Mouse (Mus musculus) heart, embryonic 11.5 days (tissue): ENCODE data around the gene 4930556J24Rik. TPM values are rescaled to one million over a fixed set of nuclear protein-coding genes. Genes with fewer than 3 reads are reported as not detected.

Source experiments
- ATAC-seq: fragments of 200-750 bp; cut with Nextera tagmentation; replicated peaks from 2 replicates; pipeline ENCODE4 v1.8.0; 2017; ENCODE audit warnings: moderate library complexity; ENCODE audit not compliant: insufficient number of reproducible peaks, low FRiP score, low TSS enrichment
- H3K27ac ChIP-seq: fragments of 300-500 bp; sonication (generic); 2 replicates; pipeline ENCODE4 v1.5.1; 2014; ENCODE audit warnings: mild to moderate bottlenecking, low read depth, low read length
- H3K27me3 ChIP-seq: fragments of 300-500 bp; sonication (generic); 2 replicates; pipeline ENCODE4 v1.6.1; 2014; ENCODE audit warnings: mild to moderate bottlenecking, low read length, mixed read lengths; ENCODE audit not compliant: control insufficient read depth, insufficient read depth
- H3K36me3 ChIP-seq: fragments of 300-500 bp; sonication (generic); 2 replicates; pipeline ENCODE4 v1.6.1; 2014; ENCODE audit warnings: mild to moderate bottlenecking, low read length, moderate library complexity, mixed read lengths; ENCODE audit not compliant: control insufficient read depth, insufficient read depth
- H3K4me1 ChIP-seq: fragments of 300-500 bp; sonication (generic); 2 replicates; pipeline ENCODE4 v1.6.1; 2014; ENCODE audit warnings: low read length; ENCODE audit not compliant: control insufficient read depth, insufficient read depth
- H3K4me2 ChIP-seq: fragments of 300-500 bp; sonication (generic); 2 replicates; pipeline ENCODE4 v1.6.1; 2014; ENCODE audit warnings: mild to moderate bottlenecking, moderate library complexity
- H3K4me3 ChIP-seq: fragments of 300-500 bp; sonication (generic); 2 replicates; pipeline ENCODE4 v1.5.1; 2014; ENCODE audit warnings: low read depth, low read length
- H3K9ac ChIP-seq: fragments of 300-500 bp; sonication (generic); 2 replicates; pipeline ENCODE4 v1.6.1; 2014; ENCODE audit warnings: mild to moderate bottlenecking, low read depth, low read length, moderate library complexity
- H3K9me3 ChIP-seq: fragments of 300-500 bp; sonication (generic); replicated peaks from 2 replicates; pipeline ENCODE4 v1.6.1; 2016; ENCODE audit warnings: low read length; ENCODE audit not compliant: control insufficient read depth
- WGBS: fragments of 180-500 bp; shearing (Covaris S2); extraction: QIAGEN DNeasy Blood & Tissue Kit; methylation state at CpG from one replicate; pipeline ENCODE4 v1.1.7; 2014; ENCODE audit not compliant: insufficient replicate concordance; 5-methylcytosine and 5-hydroxymethylcytosine counted together
- polyA plus RNA-seq: library from polyadenylated mRNA; unstranded; fragments of >200 nt; fragmentation: Nextera tagmentation; extraction: Ambion mirVana; gene quantifications from 2 replicates; pipeline ENCODE4 v1.2.1, GENCODE M21; 2014

4930556J24Rik gene
- polyA plus RNA-seq, 1 experiment from 2014 or later = 0.17 TPM

DNA sequence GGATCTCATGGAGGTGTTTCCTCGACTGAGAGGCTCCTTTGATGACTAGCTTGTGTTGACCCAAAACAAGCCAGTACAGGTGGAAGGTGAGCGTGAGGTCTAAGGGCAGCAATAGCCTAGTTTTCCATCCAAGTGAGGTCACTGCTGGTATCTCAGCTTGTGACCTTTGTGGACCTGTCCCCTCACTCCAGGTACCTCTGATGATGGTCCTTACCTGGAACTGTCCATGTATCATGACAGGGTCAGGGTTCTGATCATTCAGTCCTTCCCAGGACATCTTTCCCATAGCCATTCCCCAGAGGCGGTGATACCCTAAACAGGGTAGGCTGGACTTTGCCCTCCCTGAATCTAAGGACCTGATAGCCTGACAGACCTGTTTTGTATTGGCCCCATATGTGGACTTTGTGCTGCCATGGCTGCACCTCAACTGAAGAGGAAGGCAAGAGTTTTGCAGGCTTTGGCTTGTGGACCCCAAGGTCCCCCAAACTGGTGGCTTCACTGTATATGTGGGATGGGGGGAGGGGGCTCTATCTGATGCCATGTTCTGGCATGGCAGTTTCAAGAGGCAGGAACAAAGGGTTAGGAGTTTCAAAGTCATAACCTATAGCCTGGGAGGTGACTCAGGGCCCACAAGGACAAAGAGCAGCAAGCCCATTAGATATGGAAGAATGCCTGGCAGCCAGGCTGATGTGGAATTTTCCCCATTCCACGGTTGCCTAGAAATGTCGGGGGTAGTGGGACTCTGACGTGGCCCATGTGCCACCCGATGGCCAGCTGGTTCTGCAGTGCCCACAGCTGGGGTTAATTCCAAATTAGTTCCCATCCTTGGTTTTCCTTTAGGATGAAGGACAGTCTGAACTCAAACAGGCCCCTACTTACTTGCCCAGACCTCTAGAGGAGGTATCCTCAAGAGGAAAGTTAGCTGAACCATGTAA lies 6.0 kb upstream of the 4930556J24Rik start:
- WGBS = 56% methylated on average over 7 of the region's 7 CpGs
- Histone ChIP-seq H3K36me3 (peaks cover 14% of the 10 kb centered on the region), H3K4me3 (no peak overlapping the region), H3K27me3 (peaks cover 7% of the 10 kb centered on the region; the same call in 1 of the 2 replicates), H3K27ac (no peak overlapping the region), H3K4me1 (peaks cover 17% of the 10 kb centered on the region), H3K4me2 (peak overlapping the region; percentile 89), H3K9me3 (no peaks in the 10 kb centered on the region), H3K9ac (no peak overlapping the region)
- no peak for ATAC-seq

DNA sequence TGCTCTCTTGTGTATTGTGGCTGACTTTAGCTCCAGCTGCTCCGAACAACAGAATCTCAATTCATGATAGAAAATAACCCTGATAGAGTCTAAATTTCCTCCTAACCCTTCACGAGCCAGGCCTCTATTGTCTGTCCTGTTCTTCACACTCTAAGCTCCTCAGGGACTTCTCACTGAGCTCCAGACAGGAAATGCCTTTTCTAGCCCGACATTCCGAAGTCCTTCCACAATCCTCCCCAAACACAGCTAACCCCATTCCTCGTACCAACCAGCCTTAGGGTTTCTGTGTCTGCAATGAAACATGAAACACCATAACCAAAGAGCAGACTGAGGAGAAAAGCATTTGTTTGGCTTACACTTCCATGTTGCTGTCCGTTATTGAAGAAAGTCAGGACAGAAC lies 5.0 kb upstream of the 4930556J24Rik start:
- no peak overlapping the region for H3K27ac ChIP-seq
- WGBS = 53% methylated on average over 6 of the region's 6 CpGs
- no peak for ATAC-seq

DNA sequence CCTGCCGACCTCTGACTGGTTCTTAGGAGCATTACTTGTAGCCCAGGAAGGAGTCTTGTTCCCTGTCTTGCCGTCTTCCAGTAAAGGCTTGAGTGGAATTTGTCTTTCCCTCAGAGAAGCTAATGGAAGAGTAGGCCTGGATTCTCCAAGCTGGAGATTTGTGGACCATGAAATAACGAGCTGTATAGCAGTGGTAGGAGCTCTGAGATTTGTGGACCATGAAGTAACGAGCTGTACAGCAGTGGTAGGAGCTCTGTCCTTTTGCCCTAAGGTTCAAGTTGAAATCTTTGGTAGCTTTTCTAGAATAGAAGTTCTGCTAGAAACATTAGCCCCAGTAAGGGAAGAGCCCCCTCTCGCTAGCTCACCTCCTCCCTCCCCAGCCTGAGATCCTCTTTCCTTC lies 1.8 kb upstream of the 4930556J24Rik start:
- H3K9me3 ChIP-seq = no peaks in the 10 kb centered on the region
- WGBS = 90% methylated on average over 5 of the region's 5 CpGs
- no peak overlapping the region for H3K27ac ChIP-seq
- no peak overlapping the region for H3K9ac ChIP-seq
- H3K4me2 ChIP-seq = no peak overlapping the region
- H3K4me3 ChIP-seq = no peak overlapping the region
- H3K36me3 ChIP-seq = peaks cover 35% of the 10 kb centered on the region
- H3K4me1 ChIP-seq = peaks cover 7% of the 10 kb centered on the region
- ATAC-seq = no peak
- peaks cover 1% of the 10 kb centered on the region; the same call in 1 of the 2 replicates for H3K27me3 ChIP-seq

More for the DNA sequence above, 5.0 kb upstream of the 4930556J24Rik start:
- H3K4me3 ChIP-seq = no peak overlapping the region
- peaks cover 7% of the 10 kb centered on the region; the same call in 1 of the 2 replicates for H3K27me3 ChIP-seq
- H3K9me3 ChIP-seq = no peaks in the 10 kb centered on the region
- peaks cover 14% of the 10 kb centered on the region for H3K36me3 ChIP-seq
- peaks cover 17% of the 10 kb centered on the region for H3K4me1 ChIP-seq
- H3K4me2 ChIP-seq = no peak overlapping the region
- H3K9ac ChIP-seq = no peak overlapping the region

- peaks cover 54% of the 10 kb centered on the region for H3K36me3 ChIP-seq
- 72% methylated on average over 3 of the region's 3 CpGs for WGBS
Observed at GRCm38 (mm10) chr11:3974311-3974710, 2.3 kb downstream of the 4930556J24Rik start.

GRCm38 (mm10) chr11:3973081-3973480 lies 3.5 kb downstream of the 4930556J24Rik start:
- no peaks in the 10 kb centered on the region for H3K4me1 ChIP-seq
- WGBS = 90% methylated on average over 7 of the region's 7 CpGs
- H3K9me3 ChIP-seq = no peaks in the 10 kb centered on the region
- H3K4me2 ChIP-seq = no peak overlapping the region
- no peak for ATAC-seq
- no peak overlapping the region for H3K9ac ChIP-seq
- H3K36me3 ChIP-seq = peaks cover 51% of the 10 kb centered on the region
- no peaks in the 10 kb centered on the region for H3K27me3 ChIP-seq
- H3K4me3 ChIP-seq = no peak overlapping the region
- no peak overlapping the region for H3K27ac ChIP-seq

More at GRCm38 (mm10) chr11:3974311-3974710, 2.3 kb downstream of the 4930556J24Rik start:
- Histone ChIP-seq H3K9me3 (no peaks in the 10 kb centered on the region), H3K4me3 (no peak overlapping the region), H3K27me3 (no peaks in the 10 kb centered on the region), H3K27ac (no peak overlapping the region), H3K4me2 (no peak overlapping the region), H3K9ac (no peak overlapping the region), H3K4me1 (no peaks in the 10 kb centered on the region)
- ATAC-seq = no peak

DNA sequence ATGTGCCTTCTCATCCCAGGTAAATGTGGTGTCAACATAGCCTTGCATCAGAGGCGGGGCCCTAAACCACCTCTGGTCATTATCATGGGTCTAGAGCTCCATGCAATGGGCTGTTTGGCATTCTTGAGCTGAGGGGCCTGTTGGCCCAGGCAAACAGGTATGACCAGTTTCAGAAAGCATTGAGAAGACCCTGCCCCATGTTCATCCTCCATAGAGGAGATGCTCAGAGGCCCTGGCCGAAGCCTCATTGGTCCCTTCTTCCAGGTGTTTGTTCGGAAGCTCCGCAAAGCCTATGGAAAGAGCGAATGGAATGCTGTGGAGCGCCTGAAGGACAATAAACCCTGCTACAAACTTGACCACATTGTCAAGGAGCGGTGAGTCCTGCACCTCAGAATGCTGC lies 6.2 kb downstream of the 4930556J24Rik start:
- ATAC-seq = no peak
- H3K36me3 ChIP-seq = peaks cover 42% of the 10 kb centered on the region

DNA sequence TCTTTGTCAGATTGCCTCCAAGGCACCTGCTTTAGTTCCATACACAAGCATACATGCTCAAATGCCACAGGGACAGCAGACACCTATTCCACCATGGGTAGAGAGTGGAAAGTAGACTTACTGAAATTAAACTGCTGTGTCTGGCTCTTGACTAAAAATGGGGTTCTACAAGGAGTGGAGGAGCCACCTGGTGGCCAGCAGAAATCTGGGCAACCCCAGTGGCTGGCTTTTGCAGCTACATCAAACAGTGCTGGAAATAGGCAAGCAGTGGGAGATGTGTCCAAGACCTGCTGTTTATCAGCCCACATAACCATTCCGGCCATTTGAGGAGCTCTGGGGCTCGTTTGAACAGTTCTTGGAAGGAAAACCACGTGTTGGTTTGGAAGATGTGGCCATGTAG lies 6.7 kb downstream of the 4930556J24Rik start:
- no peak for ATAC-seq
- H3K4me1 ChIP-seq = peaks cover 6% of the 10 kb centered on the region
- H3K27ac ChIP-seq = no peak overlapping the region
- H3K4me3 ChIP-seq = no peak overlapping the region
- H3K4me2 ChIP-seq = no peak overlapping the region
- H3K36me3 ChIP-seq = peaks cover 38% of the 10 kb centered on the region
- no peaks in the 10 kb centered on the region for H3K9me3 ChIP-seq
- WGBS = 77% methylated on average over 3 of the region's 3 CpGs
- H3K9ac ChIP-seq = no peak overlapping the region
- H3K27me3 ChIP-seq = no peaks in the 10 kb centered on the region

More for the DNA sequence above, 6.2 kb downstream of the 4930556J24Rik start:
- H3K4me3 ChIP-seq = no peak overlapping the region
- H3K4me2 ChIP-seq = no peak overlapping the region
- no peak overlapping the region for H3K9ac ChIP-seq
- H3K27me3 ChIP-seq = no peaks in the 10 kb centered on the region
- 94% methylated on average over 7 of the region's 7 CpGs for WGBS
- H3K4me1 ChIP-seq = peaks cover 3% of the 10 kb centered on the region; the same call in 1 of the 2 replicates
- no peak overlapping the region for H3K27ac ChIP-seq
- H3K9me3 ChIP-seq = no peaks in the 10 kb centered on the region

DNA sequence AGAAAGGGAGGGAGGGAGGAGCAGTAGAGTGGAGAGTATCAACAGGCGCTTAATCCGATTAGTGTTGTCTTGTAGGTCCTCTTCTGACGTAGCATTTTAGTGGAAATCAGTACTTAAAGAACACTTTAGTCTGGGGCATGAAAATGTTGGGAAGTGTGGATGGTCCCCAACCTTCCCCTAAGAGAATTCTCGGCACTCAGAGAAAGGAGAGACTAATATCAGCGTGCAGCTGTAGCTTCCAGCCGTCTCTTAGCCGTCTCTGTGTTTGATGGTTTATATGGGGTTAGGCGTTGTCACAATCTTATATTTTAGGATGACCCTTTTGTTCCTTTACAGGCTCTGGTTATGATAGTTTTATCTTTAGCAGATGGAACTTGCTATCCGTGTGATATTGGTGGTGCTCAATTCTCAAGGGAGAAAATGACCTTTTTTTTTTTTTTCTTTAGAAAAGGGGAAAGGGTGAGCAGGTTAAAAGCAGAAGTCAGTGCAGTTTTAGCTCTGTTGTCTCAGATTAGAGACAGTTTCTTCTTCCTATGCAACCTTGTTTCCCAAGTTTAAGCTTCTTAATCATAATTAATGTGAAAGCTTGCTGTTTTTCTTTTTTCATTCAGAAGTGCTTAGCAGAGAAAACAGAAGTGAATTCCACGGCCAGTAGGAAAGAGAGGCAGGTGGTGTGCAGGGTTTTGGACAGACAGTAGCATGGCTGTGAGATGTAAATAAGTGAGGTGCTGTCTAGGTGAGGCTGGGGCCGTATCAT lies 12.0 kb downstream of the 4930556J24Rik start:
- peak overlapping the region; percentile 4; the same call in 1 of the 2 replicates for H3K27ac ChIP-seq
- 14% methylated on average over 11 of the region's 11 CpGs for WGBS
- peaks cover 7% of the 10 kb centered on the region for H3K4me1 ChIP-seq
- H3K27me3 ChIP-seq = no peaks in the 10 kb centered on the region
- no peaks in the 10 kb centered on the region for H3K9me3 ChIP-seq
- peaks cover 7% of the 10 kb centered on the region; the same call in 1 of the 2 replicates for H3K36me3 ChIP-seq
- peak overlapping the region; percentile 89 for H3K4me2 ChIP-seq
- H3K9ac ChIP-seq = peak overlapping the region; percentile 85
- peak overlapping the region; percentile 87 for H3K4me3 ChIP-seq
- no peak for ATAC-seq
